Mouse (Mus musculus): ENCODE data around the gene Rnf224. TPM values are rescaled to one million over a fixed set of nuclear protein-coding genes. Genes with fewer than 3 reads are reported as not detected.
A peak's percentile ranks its signal among the peaks of the same experiment; 100 is the strongest.

The Rnf224 gene
- total RNA-seq, 2 experiments from 2014 or later = not detected

DNA sequence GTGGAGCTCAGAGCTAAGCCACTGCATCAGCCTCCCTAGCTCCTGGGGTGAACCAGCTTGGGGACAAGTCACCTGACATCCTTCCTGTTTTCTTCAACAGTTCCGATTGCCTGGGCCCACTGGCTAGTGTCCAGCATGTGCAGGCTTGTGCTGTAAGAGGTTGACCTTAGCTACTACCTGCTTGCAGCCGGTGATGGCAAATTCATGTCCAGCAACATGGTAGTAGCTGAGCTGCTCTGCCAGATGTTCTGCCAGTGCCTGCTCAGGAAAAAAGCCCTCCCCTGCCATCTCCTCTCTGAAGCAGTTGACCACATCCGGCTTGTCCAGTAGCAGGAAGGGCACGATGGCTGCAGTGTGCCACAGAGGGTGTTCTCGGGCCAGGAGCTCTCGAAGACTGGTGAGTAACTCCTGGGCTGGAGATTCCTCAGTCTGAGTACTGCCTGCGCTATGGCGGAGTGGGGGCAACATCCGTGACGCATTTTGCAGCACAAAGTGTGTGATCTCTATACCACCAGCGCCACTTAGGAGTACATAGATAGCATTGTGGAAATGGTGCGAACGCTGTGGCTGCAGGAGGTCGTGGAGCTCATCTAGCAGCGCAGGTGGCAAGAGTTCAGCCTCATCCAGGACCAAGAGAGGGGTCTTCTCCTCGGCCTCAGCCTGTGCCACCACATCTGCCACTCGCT, 42.0 kb downstream of the Rnf224 start:
- no peak for DNase-seq

DNA sequence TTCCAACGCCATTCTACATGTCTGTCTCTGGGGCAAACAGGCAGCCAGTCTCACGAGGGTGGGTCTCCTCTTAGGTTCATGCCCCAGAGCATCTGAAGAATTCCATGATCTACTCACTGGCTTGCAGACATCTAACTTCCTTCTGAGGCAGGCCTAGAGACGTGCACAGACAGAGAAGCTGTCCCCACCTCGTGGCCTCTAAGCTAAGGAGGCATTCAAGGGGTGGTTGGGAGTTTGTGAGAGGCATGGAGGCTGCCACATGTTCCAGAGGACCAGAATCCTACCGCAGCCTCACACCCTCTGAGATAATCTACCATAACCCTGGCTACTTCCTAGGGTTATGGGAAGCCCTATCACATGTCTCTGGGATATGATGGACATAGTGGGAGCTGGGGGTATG, 42.6 kb downstream of the Rnf224 start:
- no peak for DNase-seq

DNA sequence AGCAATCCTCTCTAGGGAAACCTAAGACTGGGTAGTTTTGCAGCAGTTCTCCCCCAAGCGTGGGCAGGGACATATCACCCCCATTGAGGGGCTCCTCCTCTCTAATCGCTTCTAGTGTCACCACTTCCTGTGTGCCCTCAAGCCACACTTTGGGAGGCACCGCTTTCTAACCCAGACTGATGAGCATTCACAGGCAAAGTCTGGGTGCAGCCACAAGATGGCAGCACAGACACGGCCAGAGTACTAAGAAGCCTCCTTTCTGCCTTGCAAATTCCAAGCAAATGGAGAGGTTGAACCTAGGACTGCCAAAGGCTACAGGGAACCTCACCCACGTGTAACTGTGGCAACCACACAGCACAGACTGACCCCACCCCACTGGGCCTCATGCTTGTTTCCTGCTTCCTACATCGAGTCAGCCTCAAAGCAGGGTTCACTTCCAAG, 43.2 kb downstream of the Rnf224 start:
- peak; percentile 79 for DNase-seq

DNA sequence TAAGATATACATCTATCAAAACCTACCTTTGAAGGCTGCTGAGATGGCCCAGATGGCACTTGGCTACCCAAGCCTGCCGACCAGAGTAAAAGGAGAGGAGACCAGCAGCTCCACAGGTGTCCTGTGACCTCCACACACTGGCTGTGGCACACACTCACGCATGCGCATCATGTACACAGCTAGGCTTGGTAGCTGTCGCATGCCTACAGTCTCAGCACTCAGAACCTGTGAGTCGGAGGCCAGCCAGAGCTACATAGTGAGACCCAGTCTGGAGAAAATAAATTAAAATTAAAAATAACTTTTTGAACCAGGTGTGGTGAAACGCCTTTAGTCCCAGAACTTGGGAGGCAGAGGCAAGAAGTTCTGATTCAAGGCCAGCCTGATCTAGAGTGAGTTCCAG, 48.7 kb downstream of the Rnf224 start:
- DNase-seq = no peak

DNA sequence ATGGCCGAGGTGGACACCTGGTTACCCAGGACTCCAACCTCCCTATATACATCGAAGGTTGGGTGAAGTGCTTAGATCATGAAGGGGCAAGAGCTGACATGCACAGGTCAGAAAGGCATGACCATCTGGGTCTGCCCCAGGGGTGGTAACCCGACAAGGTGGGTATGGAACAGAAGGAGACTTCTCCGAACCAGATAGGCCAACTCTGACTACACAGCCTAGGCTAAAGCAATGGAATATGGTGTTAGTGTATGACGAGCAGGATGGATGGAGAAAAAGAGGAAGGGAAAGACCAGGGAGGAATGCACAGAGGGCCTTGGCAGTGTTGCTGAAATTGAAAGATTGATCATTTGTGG, 50.0 kb downstream of the Rnf224 start:
- no peak for DNase-seq

DNA sequence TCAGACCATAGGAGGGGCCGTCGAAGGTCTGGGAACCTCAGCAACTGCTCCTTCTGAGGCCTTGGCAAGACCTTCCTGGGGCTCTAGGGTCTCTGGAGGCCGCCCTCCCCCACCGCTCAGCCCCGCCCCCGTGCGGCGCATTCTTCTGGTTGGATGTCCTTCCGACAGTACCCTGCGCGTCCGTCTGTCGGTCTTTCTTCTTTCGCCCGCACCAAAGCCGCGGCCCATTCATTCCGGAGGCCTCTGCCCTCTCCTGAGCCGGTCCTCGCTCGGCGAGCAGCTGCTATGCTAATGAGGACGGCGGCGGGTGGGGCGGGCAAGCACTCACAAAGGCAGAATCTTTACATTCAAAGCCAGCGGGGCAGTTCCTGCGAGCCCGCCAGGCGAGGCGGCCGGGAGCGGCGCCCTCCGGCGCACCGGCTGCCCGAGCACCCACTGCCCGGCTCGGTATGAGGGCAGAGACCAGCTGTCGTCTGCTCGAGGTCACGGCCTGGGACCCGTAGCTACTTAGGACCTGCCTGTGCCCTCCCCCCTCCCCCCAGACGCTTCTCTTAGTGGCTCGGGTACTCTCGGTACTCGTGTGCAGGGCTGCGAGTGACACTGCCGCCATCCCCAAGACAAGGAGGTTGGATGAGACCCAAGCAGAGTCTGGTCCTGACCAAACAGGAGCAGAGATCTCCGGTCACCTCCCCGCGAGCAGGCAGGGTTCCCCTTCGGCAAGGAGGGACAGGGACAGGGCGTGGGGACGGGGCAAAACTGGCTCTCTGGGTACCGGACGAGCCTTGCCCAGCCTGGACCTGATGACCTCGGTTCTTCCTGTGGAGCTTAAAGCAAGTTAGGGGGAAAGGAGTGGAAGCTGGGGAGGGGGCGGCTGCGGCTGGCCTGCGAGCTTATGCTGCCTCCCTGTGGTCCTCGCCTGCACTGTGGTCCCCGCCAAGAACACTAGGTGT, 50.7 kb downstream of the Rnf224 start:
- DNase-seq = peak; percentile 57

DNA sequence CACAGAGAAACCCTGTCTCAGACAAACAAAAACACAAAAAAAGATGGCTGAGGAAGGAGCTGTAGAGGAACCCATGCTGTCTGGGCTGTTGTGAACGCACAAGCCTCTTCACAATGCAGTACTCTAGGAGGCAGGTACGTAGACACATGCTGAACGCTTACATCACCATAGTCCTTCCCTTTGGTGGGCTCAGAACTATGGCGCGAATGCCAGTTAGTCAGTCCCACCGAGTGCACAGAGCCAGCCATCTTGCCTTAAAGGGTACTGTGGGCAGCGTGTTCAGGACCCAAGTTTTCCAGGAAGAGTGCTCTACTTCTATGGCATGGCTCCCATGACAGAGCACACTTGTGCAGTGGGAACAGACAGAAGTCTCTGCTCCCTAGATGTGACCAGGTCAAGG, 52.1 kb downstream of the Rnf224 start:
- no peak for DNase-seq

Other genes starting within 250 kb of the Rnf224 start
- 10 to 100 TPM; 25.8 to 36.1 TPM for gene Nsmf, start 182.4 kb downstream of the Rnf224 start, total RNA-seq (2021)
- not detected for gene Entpd8, start 156.5 kb downstream of the Rnf224 start, total RNA-seq (2021)
- gene Noxa1, start 141.6 kb downstream of the Rnf224 start, total RNA-seq (2021) = not detected
- gene Nrarp, start 56.0 kb downstream of the Rnf224 start, total RNA-seq (2021) = 10 to 100 TPM; 14.9 to 17.4 TPM
- gene Tor4a, start 39.9 kb downstream of the Rnf224 start, total RNA-seq (2021) = 1 to 10 TPM; 1.9 to 2.9 TPM
- 10 to 100 TPM; 31.1 to 40.5 TPM for gene Nelfb, start 25.3 kb downstream of the Rnf224 start, total RNA-seq (2021)
- not detected for gene Stpg3, start 22.1 kb downstream of the Rnf224 start, total RNA-seq (2021)
- gene Fam166a, start 18.0 kb downstream of the Rnf224 start, total RNA-seq (2021) = not detected
- 100 to 1,000 TPM; 470 to 500 TPM for gene Tubb4b, start 12.1 kb downstream of the Rnf224 start, total RNA-seq (2021)
- not detected for gene Slc34a3, start 2.4 kb downstream of the Rnf224 start, total RNA-seq (2021)
- gene Rnf208, start 5.5 kb upstream of the Rnf224 start, total RNA-seq (2021) = 1 to 10 TPM; 1.9 to 2.2 TPM
- gene Cysrt1, start 5.7 kb upstream of the Rnf224 start, total RNA-seq (2021) = not detected
- 1 to 10 TPM; 1.3 to 1.4 TPM for gene AL732309.1, start 10.1 kb upstream of the Rnf224 start, total RNA-seq (2021)
- gene Tmem203, start 18.7 kb upstream of the Rnf224 start, total RNA-seq (2021) = 10 to 100 TPM; 14.9 to 16.0 TPM
- 1 to 10 TPM; 4.7 to 6.8 TPM for gene Tprn, start 25.8 kb upstream of the Rnf224 start, total RNA-seq (2021)
- 10 to 100 TPM; 39.5 to 40.3 TPM for gene Ssna1, start 35.7 kb upstream of the Rnf224 start, total RNA-seq (2021)
- 10 to 100 TPM; 35.2 to 52.2 TPM for gene Anapc2, start 35.7 kb upstream of the Rnf224 start, total RNA-seq (2021)
- gene Tmem210, start 51.4 kb upstream of the Rnf224 start, total RNA-seq (2021) = not detected
- under 1 TPM in 1 of 2 experiments, not detected in 1; 0.26 TPM for gene Lrrc26, start 53.1 kb upstream of the Rnf224 start, total RNA-seq (2021)
- under 1 TPM; 0.47 to 0.63 TPM for gene Grin1, start 82.4 kb upstream of the Rnf224 start, total RNA-seq (2021)
- gene Man1b1, start 95.6 kb upstream of the Rnf224 start, total RNA-seq (2021) = 10 to 100 TPM; 21.0 to 25.2 TPM
- gene Dpp7, start 119.6 kb upstream of the Rnf224 start, total RNA-seq (2021) = 1 to 10 TPM; 7.9 to 9.5 TPM
- gene Uap1l1, start 128.9 kb upstream of the Rnf224 start, total RNA-seq (2021) = 1 to 10 TPM; 9.0 to 9.8 TPM
- 1 to 10 TPM; 2.1 to 3.7 TPM for gene Sapcd2, start 135.5 kb upstream of the Rnf224 start, total RNA-seq (2021)
- 10 to 100 TPM; 29.9 to 30.5 TPM for gene Entpd2, start 159.1 kb upstream of the Rnf224 start, total RNA-seq (2021)
- gene Npdc1, start 162.6 kb upstream of the Rnf224 start, total RNA-seq (2021) = 10 to 100 TPM; 25.2 to 37.3 TPM
- gene Fut7, start 186.5 kb upstream of the Rnf224 start, total RNA-seq (2021) = not detected
- gene Abca2, start 191.9 kb upstream of the Rnf224 start, total RNA-seq (2021) = 10 to 100 TPM; 10.4 to 14.1 TPM
- under 1 TPM in 1 of 2 experiments, not detected in 1; 0.52 TPM for gene Clic3, start 220.1 kb upstream of the Rnf224 start, total RNA-seq (2021)
- gene Paxx, start 224.3 kb upstream of the Rnf224 start, total RNA-seq (2021) = 10 to 100 TPM; 23.5 to 25.2 TPM
- gene Ptgds, start 233.3 kb upstream of the Rnf224 start, total RNA-seq (2021) = 1 to 10 TPM; 1.7 to 9.6 TPM

Data from gastrocnemius, postnatal 10 days (tissue).